Mouse (Mus musculus) kidney, adult 2 months (tissue): ENCODE measurements around the gene Adgrl2.

Experiments
- CTCF ChIP-seq: fragments of 200-500 bp; conservative IDR thresholded peaks from 2 replicates; pipeline ENCODE4 v1.5.1; 2011; ENCODE audit warnings: low read depth, mild to moderate bottlenecking, control low read depth, low read length, moderate library complexity, mixed read lengths; ENCODE audit not compliant: insufficient read depth, insufficient read length
- POLR2A ChIP-seq: fragments of 200-500 bp; IDR thresholded peaks from one replicate; pipeline ENCODE4 v1.6.1; 2011; ENCODE audit warnings: low read depth, low read length, control low read depth

- TF ChIP-seq CTCF (no peak), POLR2A (no peak)
These were observed 117.8 kb downstream of the Adgrl2 start for GRCm38 (mm10) chr3:148872563-148872962.
